In genomic region chr8:90955761-90956136, GRCm38 (mm10) we compare ENCODE assay signal across 8 mouse cellular contexts.
A peak's percentile ranks its signal among the peaks of the same experiment; 100 is the strongest.
DNase-seq lines count a peak whose midpoint lies in the region; ATAC-seq and TF ChIP-seq lines count a peak whose summit lies in the region.

No protein-coding gene starts in this region.

- peak overlapping the region; percentile 56 for H3K4me2 ChIP-seq in neural tube, embryonic 11.5 days (ENCODE audit: low read depth)
- H3K4me2 ChIP-seq in liver, embryonic 11.5 days, result peak overlapping the region; percentile 70
- H3K4me2 ChIP-seq in stomach, postnatal 0 days (replicated peaks; ENCODE audit: low read depth), result peak overlapping the region; percentile 57

- H3K27ac ChIP-seq in neural tube, embryonic 11.5 days (ENCODE audit: low read depth, low read length), result peak overlapping the region; percentile 97
- H3K27ac ChIP-seq in liver, embryonic 11.5 days (ENCODE audit: low read depth, low read length), result peak overlapping the region; percentile 94
- H3K27ac ChIP-seq in stomach, postnatal 0 days (replicated peaks), result peak overlapping the region; percentile 96

- H3K4me1 ChIP-seq in erythroblast, embryonic 14.5 days (ENCODE audit: control insufficient read depth), result peaks cover 19% of the 10 kb centered on the region
- peaks cover 3% of the 10 kb centered on the region; the same call in 1 of the 2 replicates for H3K4me1 ChIP-seq in neural tube, embryonic 11.5 days (ENCODE audit: control insufficient read depth, insufficient read depth, low read length)
- H3K4me1 ChIP-seq in liver, embryonic 11.5 days (replicated peaks; ENCODE audit: control insufficient read depth, insufficient read depth, low read length), result no peaks in the 10 kb centered on the region
- H3K4me1 ChIP-seq in stomach, postnatal 0 days (replicated peaks; ENCODE audit: control insufficient read depth, insufficient read depth), result no peaks in the 10 kb centered on the region

- TF ChIP-seq EP300 in stomach, postnatal 0 days (optimal IDR thresholded peaks at IDR 0.05), result no peak

- no peaks in the 10 kb centered on the region for H3K9me3 ChIP-seq in erythroblast, embryonic 14.5 days (ENCODE audit: control insufficient read depth, low read length)
- H3K9me3 ChIP-seq in neural tube, embryonic 11.5 days (ENCODE audit: control insufficient read depth, low read length), result no peaks in the 10 kb centered on the region
- H3K9me3 ChIP-seq in liver, embryonic 11.5 days (ENCODE audit: control insufficient read depth, low read length), result no peaks in the 10 kb centered on the region
- no peaks in the 10 kb centered on the region for H3K9me3 ChIP-seq in stomach, postnatal 0 days (ENCODE audit: control insufficient read depth, low read length)

- peaks cover 4% of the 10 kb centered on the region for H3K36me3 ChIP-seq in erythroblast, embryonic 14.5 days (ENCODE audit: control insufficient read depth)
- H3K36me3 ChIP-seq in neural tube, embryonic 11.5 days (ENCODE audit: control insufficient read depth, insufficient read depth, low read length), result no peaks in the 10 kb centered on the region
- no peaks in the 10 kb centered on the region for H3K36me3 ChIP-seq in liver, embryonic 11.5 days (ENCODE audit: control insufficient read depth, insufficient read depth, low read length)
- H3K36me3 ChIP-seq in stomach, postnatal 0 days (ENCODE audit: control insufficient read depth, insufficient read depth, low read length), result no peaks in the 10 kb centered on the region

- ATAC-seq in erythroblast, adult 5-6 weeks (replicated peaks; ENCODE audit: low FRiP score, poor library complexity, severe bottlenecking), result no peak
- ATAC-seq in neural tube, embryonic 11.5 days (ENCODE audit: insufficient read depth, low FRiP score, low TSS enrichment), result no peak
- ATAC-seq in liver, embryonic 11.5 days (replicated peaks; ENCODE audit: low FRiP score), result no peak
- ATAC-seq in stomach, postnatal 0 days (ENCODE audit: low FRiP score, low TSS enrichment), result no peak

- no peaks in the 10 kb centered on the region for H3K27me3 ChIP-seq in erythroblast, embryonic 14.5 days (ENCODE audit: control insufficient read depth)
- H3K27me3 ChIP-seq in neural tube, embryonic 11.5 days (ENCODE audit: control insufficient read depth, insufficient read depth, low read length), result no peaks in the 10 kb centered on the region
- H3K27me3 ChIP-seq in liver, embryonic 11.5 days (replicated peaks; ENCODE audit: control insufficient read depth, insufficient read depth, low read length), result no peaks in the 10 kb centered on the region
- H3K27me3 ChIP-seq in stomach, postnatal 0 days (ENCODE audit: control insufficient read depth, insufficient read depth, low read length), result no peaks in the 10 kb centered on the region

- H3K9ac ChIP-seq in neural tube, embryonic 11.5 days (ENCODE audit: low read length), result peak overlapping the region; percentile 63
- peak overlapping the region; percentile 79 for H3K9ac ChIP-seq in liver, embryonic 11.5 days (ENCODE audit: low read depth, low read length)
- H3K9ac ChIP-seq in stomach, postnatal 0 days (ENCODE audit: low read length), result no peak overlapping the region

- TF ChIP-seq CTCF in stomach, postnatal 0 days (IDR thresholded peaks at IDR 0.05; ENCODE audit: low read depth), result no peak

- no peak for DNase-seq in neural tube, embryonic 11.5 days (ENCODE audit: low spot score)
- DNase-seq in neural tube, embryonic 10.5 days (ENCODE audit: extremely low spot score, low spot score), result no peak
- DNase-seq in liver, embryonic 11.5 days (ENCODE audit: low spot score), result no peak
- no peak for DNase-seq in stomach, postnatal 0 days (ENCODE audit: low spot score)
- no peak for DNase-seq in layer of hippocampus, postnatal 10 days (ENCODE audit: low spot score in 2 of 2)
- no peak for DNase-seq in adrenal gland, postnatal 10 days

- H3K4me3 ChIP-seq in erythroblast, embryonic 14.5 days (replicated peaks), result peak overlapping the region; percentile 66
- peak overlapping the region; percentile 37 for H3K4me3 ChIP-seq in neural tube, embryonic 11.5 days (ENCODE audit: low read depth, low read length)
- H3K4me3 ChIP-seq in liver, embryonic 11.5 days (ENCODE audit: low read depth, low read length), result peak overlapping the region; percentile 56
- H3K4me3 ChIP-seq in stomach, postnatal 0 days (ENCODE audit: low read depth, low read length), result peak overlapping the region; percentile 44; the same call in 1 of the 2 replicates
